Mouse (Mus musculus): ENCODE measurements around the gene Mlxip. TPM values are rescaled to one million over a fixed set of nuclear protein-coding genes. Genes with fewer than 3 reads are reported as not detected.

The Mlxip gene
- polyA plus RNA-seq, 1 experiment from 2014 or later: 11.5 TPM

- Histone ChIP-seq H3K9ac (replicated peaks; ENCODE audit: low read depth) (no peak overlapping the region), H3K36me3 (ENCODE audit: insufficient read depth, low read length) (no peaks in the 10 kb centered on the region), H3K4me3 (ENCODE audit: low read depth, low read length) (no peak overlapping the region), H3K27ac (ENCODE audit: low read length) (no peak overlapping the region), H3K27me3 (replicated peaks; ENCODE audit: insufficient read depth, low read length) (no peaks in the 10 kb centered on the region), H3K9me3 (ENCODE audit: low read length) (no peaks in the 10 kb centered on the region), H3K4me1 (ENCODE audit: insufficient read depth, low read depth, low read length) (no peaks in the 10 kb centered on the region; the same call in 1 of the 2 replicates), H3K4me2 (replicated peaks; ENCODE audit: low read depth, low read length) (no peak overlapping the region)
- no peak for DNase-seq (ENCODE audit: low spot score)
- WGBS: 56% methylated on average over 4 of the region's 4 CpGs
- no peak for TF ChIP-seq CTCF (IDR thresholded peaks at IDR 0.05)
- TF ChIP-seq EP300 (IDR thresholded peaks at IDR 0.05): no peak
- ATAC-seq: no peak
These were observed 107.4 kb downstream of the Mlxip start for GRCm38 (mm10) chr5:123501973-123502372.

Other genes with a start within 250 kb of the Mlxip start
- gene Psmd9, start 225.4 kb upstream of the Mlxip start, polyA plus RNA-seq (2015; fragmentation: Nextera tagmentation; extraction: Ambion mirVana): 61.3 and 62.0 TPM in 2 replicates
- gene Hpd, start 212.1 kb upstream of the Mlxip start, polyA plus RNA-seq (2015; fragmentation: Nextera tagmentation; extraction: Ambion mirVana): 0.19 TPM in 1 of 2 replicates, not detected in the other
- 1.9 and 2.5 TPM in 2 replicates for gene Wdr66, start 142.7 kb upstream of the Mlxip start, polyA plus RNA-seq (2015; fragmentation: Nextera tagmentation; extraction: Ambion mirVana)
- gene Bcl7a, start 51.0 kb upstream of the Mlxip start, polyA plus RNA-seq (2015; fragmentation: Nextera tagmentation; extraction: Ambion mirVana): 7.7 and 7.9 TPM in 2 replicates
- gene Lrrc43, start 94.5 kb downstream of the Mlxip start, polyA plus RNA-seq (2015; fragmentation: Nextera tagmentation; extraction: Ambion mirVana): 2.5 and 3.4 TPM in 2 replicates
- not detected in 2 replicates for gene Il31, start 94.7 kb downstream of the Mlxip start, polyA plus RNA-seq (2015; fragmentation: Nextera tagmentation; extraction: Ambion mirVana)
- gene B3gnt4, start 115.7 kb downstream of the Mlxip start, polyA plus RNA-seq (2015; fragmentation: Nextera tagmentation; extraction: Ambion mirVana): 1.1 and 1.6 TPM in 2 replicates
- 74.3 and 75.9 TPM in 2 replicates for gene Diablo, start 129.4 kb downstream of the Mlxip start, polyA plus RNA-seq (2015; fragmentation: Nextera tagmentation; extraction: Ambion mirVana)
- gene Gm49027, start 130.7 kb downstream of the Mlxip start, polyA plus RNA-seq (2015; fragmentation: Nextera tagmentation; extraction: Ambion mirVana): 1.9 and 2.1 TPM in 2 replicates
- gene Vps33a, start 178.2 kb downstream of the Mlxip start, polyA plus RNA-seq (2015; fragmentation: Nextera tagmentation; extraction: Ambion mirVana): 18.9 and 19.4 TPM in 2 replicates

All from lung, postnatal 0 days (tissue).